Mouse (Mus musculus) c-Kit-positive CD71-positive TER-119-positive erythroid progenitor cells, embryonic 14.5 days (primary cell): ENCODE results near the gene Phyhd1.

Experiments
- DNase-seq: peaks from one replicate; pipeline ENCODE4 v3.0.0-alpha.2; 2013; ENCODE audit warnings: low spot score

The Phyhd1 gene

GRCm38 (mm10) chr2:30256616-30257350 is 9.2 kb upstream of the Phyhd1 start:
- DNase-seq = no peak

- no peak for DNase-seq
Measured at GRCm38 (mm10) chr2:30257699-30258460, 8.1 kb upstream of the Phyhd1 start.

GRCm38 (mm10) chr2:30258600-30258999 is 7.4 kb upstream of the Phyhd1 start:
- DNase-seq = no peak

GRCm38 (mm10) chr2:30259131-30260064 is 6.6 kb upstream of the Phyhd1 start:
- DNase-seq = no peak

GRCm38 (mm10) chr2:30261064-30261736 is 4.8 kb upstream of the Phyhd1 start:
- no peak for DNase-seq

- DNase-seq = no peak
Measured at GRCm38 (mm10) chr2:30261921-30262839, 3.8 kb upstream of the Phyhd1 start.

GRCm38 (mm10) chr2:30262840-30263441 is 3.1 kb upstream of the Phyhd1 start:
- DNase-seq = no peak

- DNase-seq = no peak
Measured at GRCm38 (mm10) chr2:30263811-30264210, 2.2 kb upstream of the Phyhd1 start.

- DNase-seq = no peak
Measured at GRCm38 (mm10) chr2:30264671-30265519, 1.1 kb upstream of the Phyhd1 start.

GRCm38 (mm10) chr2:30266392-30266941 is 464 bp downstream of the Phyhd1 start:
- DNase-seq = no peak

GRCm38 (mm10) chr2:30267466-30267865 is 1.5 kb downstream of the Phyhd1 start:
- DNase-seq = no peak

GRCm38 (mm10) chr2:30268371-30268770 is 2.4 kb downstream of the Phyhd1 start:
- no peak for DNase-seq

GRCm38 (mm10) chr2:30269241-30269990 is 3.4 kb downstream of the Phyhd1 start:
- no peak for DNase-seq

GRCm38 (mm10) chr2:30270134-30270533 is 4.1 kb downstream of the Phyhd1 start:
- DNase-seq = peak; percentile 56

GRCm38 (mm10) chr2:30280743-30281142 is 14.7 kb downstream of the Phyhd1 start, which contains the start of gene Gm28038:
Gm28038 (plus strand) TSS chr2:30281043.
- no peak for DNase-seq

GRCm38 (mm10) chr2:30281651-30282050 is 15.6 kb downstream of the Phyhd1 start:
- no peak for DNase-seq

- DNase-seq = no peak
Measured at GRCm38 (mm10) chr2:30283193-30283592, 17.2 kb downstream of the Phyhd1 start.

GRCm38 (mm10) chr2:30285004-30285403 is 19.0 kb downstream of the Phyhd1 start:
- DNase-seq = no peak
